Mouse (Mus musculus) frontal cortex, postnatal 14 days (tissue): Measurements from ENCODE around the gene Tmx2.
A peak's percentile ranks its signal among the peaks of the same experiment; 100 is the strongest.
"Not testable (repeated sequence)": the region's sequence is repeated elsewhere in the genome, so short reads cannot be mapped to it uniquely, and the experiment has no call there.

Experiments used
- DNase-seq, 2 experiments: peaks; one replicate each; pipeline ENCODE4 v3.0.0; 2022; ENCODE audit warnings: low spot score in 2 of 2

Tmx2 gene

GRCm38 (mm10) chr2:84679016-84679415, at the start of gene Tmx2:
Tmx2 (minus strand) TSS chr2:84679140.
- DNase-seq: no peak

GRCm38 (mm10) chr2:84728191-84728590, 49.3 kb upstream of the Tmx2 start:
- not testable (repeated sequence) for DNase-seq

GRCm38 (mm10) chr2:84727172-84727858, 48.4 kb upstream of the Tmx2 start, which contains the start of gene Clp1:
Clp1 (minus strand) TSS chr2:84727350.
- DNase-seq: peak; percentile 92 to 94

GRCm38 (mm10) chr2:84726716-84727115, 47.8 kb upstream of the Tmx2 start:
- no peak for DNase-seq

GRCm38 (mm10) chr2:84725770-84726169, 46.8 kb upstream of the Tmx2 start:
- DNase-seq: no peak

- no peak for DNase-seq
These were observed 44.9 kb upstream of the Tmx2 start for GRCm38 (mm10) chr2:84723856-84724255.

- DNase-seq: no peak
These were observed 42.2 kb upstream of the Tmx2 start for GRCm38 (mm10) chr2:84721182-84721581.

GRCm38 (mm10) chr2:84720718-84721117, 41.8 kb upstream of the Tmx2 start:
- no peak for DNase-seq

- DNase-seq: no peak
These were observed 38.4 kb upstream of the Tmx2 start for GRCm38 (mm10) chr2:84717357-84717756.

GRCm38 (mm10) chr2:84716423-84717355, 37.7 kb upstream of the Tmx2 start:
- DNase-seq: no peak

GRCm38 (mm10) chr2:84715562-84716361, 36.8 kb upstream of the Tmx2 start:
- peak; percentile 57 to 87 for DNase-seq

- DNase-seq: peak; percentile 97
These were observed 36.0 kb upstream of the Tmx2 start, which contains the start of gene Zdhhc5 for GRCm38 (mm10) chr2:84714811-84715561. Zdhhc5 (minus strand) TSS chr2:84715180.

GRCm38 (mm10) chr2:84714422-84714810, 35.5 kb upstream of the Tmx2 start:
- no peak for DNase-seq

- DNase-seq: no peak
These were observed 33.0 kb upstream of the Tmx2 start for GRCm38 (mm10) chr2:84711898-84712297.

- no peak for DNase-seq
These were observed 28.6 kb upstream of the Tmx2 start for GRCm38 (mm10) chr2:84707523-84707922.

- DNase-seq: no peak
These were observed 26.4 kb upstream of the Tmx2 start for GRCm38 (mm10) chr2:84705295-84705694.

- DNase-seq: no peak
These were observed 25.4 kb upstream of the Tmx2 start for GRCm38 (mm10) chr2:84704329-84704728.

GRCm38 (mm10) chr2:84703497-84703896, 24.6 kb upstream of the Tmx2 start:
- DNase-seq: no peak

GRCm38 (mm10) chr2:84695007-84695695, 16.2 kb upstream of the Tmx2 start:
- DNase-seq: no peak

- DNase-seq: no peak
These were observed 11.1 kb upstream of the Tmx2 start for GRCm38 (mm10) chr2:84690050-84690449.
